Mouse (Mus musculus): ENCODE results near the gene Olfr270.

Gene Olfr270

GRCm38 (mm10) chr4:52964247-52964646, at the start of gene Olfr270:
TSS of gene Olfr270 (plus strand) at chr4:52964547.
- DNase-seq = no peak

GRCm38 (mm10) chr4:52916659-52917310, 47.6 kb upstream of the Olfr270 start:
- no peak for DNase-seq

- DNase-seq = no peak
These were observed 47.0 kb upstream of the Olfr270 start for GRCm38 (mm10) chr4:52917311-52917688.

- DNase-seq = no peak
These were observed 45.3 kb upstream of the Olfr270 start, which contains the start of gene Olfr272 for GRCm38 (mm10) chr4:52919078-52919477. TSS of gene Olfr272 (minus strand) at chr4:52919178.

- no peak for DNase-seq
These were observed 33.9 kb upstream of the Olfr270 start for GRCm38 (mm10) chr4:52930480-52930879.

GRCm38 (mm10) chr4:52946665-52947064, 17.7 kb upstream of the Olfr270 start:
- DNase-seq = no peak

- no peak for DNase-seq
These were observed 15.3 kb upstream of the Olfr270 start for GRCm38 (mm10) chr4:52949005-52949404.

- DNase-seq = peak; percentile 6
These were observed 5.7 kb upstream of the Olfr270 start for GRCm38 (mm10) chr4:52958693-52959092.

GRCm38 (mm10) chr4:52985216-52985615, 20.9 kb downstream of the Olfr270 start:
- peak; percentile 4 for DNase-seq

GRCm38 (mm10) chr4:52986266-52986665, 21.9 kb downstream of the Olfr270 start:
- no peak for DNase-seq

GRCm38 (mm10) chr4:52989248-52989647, 24.9 kb downstream of the Olfr270 start, which contains the start of gene Nipsnap3a:
TSS of gene Nipsnap3a (plus strand) at chr4:52989272.
- DNase-seq = peak; percentile 6

GRCm38 (mm10) chr4:52999449-52999848, 35.1 kb downstream of the Olfr270 start:
- no peak for DNase-seq

- DNase-seq = no peak
These were observed 35.8 kb downstream of the Olfr270 start for GRCm38 (mm10) chr4:53000154-53000553.

- DNase-seq = no peak
These were observed 44.8 kb downstream of the Olfr270 start for GRCm38 (mm10) chr4:53009183-53009582.

- no peak for DNase-seq
These were observed 45.5 kb downstream of the Olfr270 start for GRCm38 (mm10) chr4:53009871-53010270.

- DNase-seq = peak; percentile 97
These were observed 47.5 kb downstream of the Olfr270 start, which contains the start of gene Nipsnap3b for GRCm38 (mm10) chr4:53011732-53012361. TSS of gene Nipsnap3b (plus strand) at chr4:53011880.

- no peak for DNase-seq
These were observed 50.1 kb downstream of the Olfr270 start for GRCm38 (mm10) chr4:53014421-53014820.

- DNase-seq = no peak
These were observed 50.7 kb downstream of the Olfr270 start for GRCm38 (mm10) chr4:53015024-53015423.

GRCm38 (mm10) chr4:53018392-53018791, 54.0 kb downstream of the Olfr270 start:
- DNase-seq = no peak

Measured in thymus, postnatal 14 days (tissue).